8 mouse cellular contexts compared by ENCODE assay signal in genomic region chr13:56641746-56642145, GRCm38 (mm10). TPM values are rescaled to one million over a fixed set of nuclear protein-coding genes. Genes with fewer than 3 reads are reported as not detected.
DNase-seq lines count a peak whose midpoint lies in the region; ATAC-seq and TF ChIP-seq lines count a peak whose summit lies in the region.

No protein-coding gene starts in this region.

- H3K9ac ChIP-seq in lung, postnatal 0 days (replicated peaks; ENCODE audit: low read depth), result no peak overlapping the region

- TF ChIP-seq EP300 in lung, postnatal 0 days (IDR thresholded peaks at IDR 0.05), result no peak

- WGBS in heart, embryonic 10.5 days, result 80% methylated on average over 2 of the region's 2 CpGs
- 83% methylated on average over 2 of the region's 2 CpGs for WGBS in embryonic facial prominence, embryonic 10.5 days
- WGBS in lung, postnatal 0 days, result 88% methylated on average over 2 of the region's 2 CpGs

- TF ChIP-seq CTCF in lung, postnatal 0 days (IDR thresholded peaks at IDR 0.05), result peak; percentile 71

- no peaks in the 10 kb centered on the region for H3K9me3 ChIP-seq in heart, embryonic 10.5 days
- no peaks in the 10 kb centered on the region for H3K9me3 ChIP-seq in embryonic facial prominence, embryonic 10.5 days
- no peaks in the 10 kb centered on the region for H3K9me3 ChIP-seq in lung, postnatal 0 days (ENCODE audit: low read length)

- 0 out of 2 replicates have a peak, but pooled peaks cover 9% of the 10 kb centered on the region for H3K27me3 ChIP-seq in heart, embryonic 10.5 days (ENCODE audit: insufficient read depth, poor library complexity, severe bottlenecking)
- no peaks in the 10 kb centered on the region for H3K27me3 ChIP-seq in embryonic facial prominence, embryonic 10.5 days (replicated peaks; ENCODE audit: low read depth, poor library complexity, severe bottlenecking)
- H3K27me3 ChIP-seq in lung, postnatal 0 days (replicated peaks; ENCODE audit: insufficient read depth, low read length), result no peaks in the 10 kb centered on the region

- H3K4me2 ChIP-seq in lung, postnatal 0 days (replicated peaks; ENCODE audit: low read depth, low read length), result no peak overlapping the region

- 0 out of 2 replicates have a peak, but pooled peaks cover 8% of the 10 kb centered on the region for H3K36me3 ChIP-seq in heart, embryonic 10.5 days
- peaks cover 34% of the 10 kb centered on the region for H3K36me3 ChIP-seq in embryonic facial prominence, embryonic 10.5 days (replicated peaks)
- H3K36me3 ChIP-seq in lung, postnatal 0 days (ENCODE audit: insufficient read depth, low read length), result no peaks in the 10 kb centered on the region

- peak overlapping the region; percentile 52; the same call in 1 of the 2 replicates for H3K27ac ChIP-seq in heart, embryonic 10.5 days
- peak overlapping the region; percentile 63 for H3K27ac ChIP-seq in embryonic facial prominence, embryonic 10.5 days (replicated peaks)
- H3K27ac ChIP-seq in lung, postnatal 0 days (ENCODE audit: low read length), result no peak overlapping the region

- no peak overlapping the region for H3K4me3 ChIP-seq in heart, embryonic 10.5 days
- H3K4me3 ChIP-seq in embryonic facial prominence, embryonic 10.5 days, result no peak overlapping the region
- no peak overlapping the region for H3K4me3 ChIP-seq in lung, postnatal 0 days (ENCODE audit: low read depth, low read length)

- peak; percentile 58 for ATAC-seq in lung, postnatal 0 days

- DNase-seq in heart, embryonic 10.5 days (ENCODE audit: low spot score), result no peak
- no peak for DNase-seq in heart, adult 11 months
- peak; percentile 21 to 22 for DNase-seq in urinary bladder, adult 18-20 months (ENCODE audit: low spot score in 2 of 2)
- DNase-seq in urinary bladder, postnatal 10 days (ENCODE audit: low spot score), result no peak
- DNase-seq in embryonic facial prominence, embryonic 10.5 days (ENCODE audit: low spot score), result no peak
- peak; percentile 48 for DNase-seq in lung, postnatal 0 days (ENCODE audit: low spot score)
- DNase-seq in c-Kit-positive CD71-positive TER-119-positive erythroid progenitor cells, embryonic 14.5 days (ENCODE audit: low spot score), result no peak
- DNase-seq in gastrocnemius, postnatal 4 days (ENCODE audit: low spot score in 2 of 2), result no peak

- peaks cover 19% of the 10 kb centered on the region for H3K4me1 ChIP-seq in heart, embryonic 10.5 days
- peaks cover 39% of the 10 kb centered on the region for H3K4me1 ChIP-seq in embryonic facial prominence, embryonic 10.5 days
- no peaks in the 10 kb centered on the region for H3K4me1 ChIP-seq in lung, postnatal 0 days (ENCODE audit: insufficient read depth, low read depth, low read length)

RNA-seq across cellular contexts. Expression of gene Tgfbi, which starts 32.4 kb away (rescaled TPM):
- polyA plus RNA-seq in heart, embryonic 10.5 days (2016; fragmentation: Nextera tagmentation; extraction: Ambion mirVana), result 50.4 and 66.2 TPM in 2 replicates
- polyA plus RNA-seq in embryonic facial prominence, embryonic 10.5 days (2016; fragmentation: Nextera tagmentation; extraction: Ambion mirVana), result 50.1 and 65.4 TPM in 2 replicates
- 408 and 422 TPM in 2 replicates for polyA plus RNA-seq in lung, postnatal 0 days (2015; fragmentation: Nextera tagmentation; extraction: Ambion mirVana)
- total RNA-seq in gastrocnemius, postnatal 4 days (2021), result 10 to 100 TPM; 75.9 to 99.2 TPM

Comparison
In these comparisons a context has a peak if more than half of its experiments do, and no peak if none do; other contexts are left out.
1. DNase-seq: peak in urinary bladder, adult 18-20 months (2 of 2) and lung, postnatal 0 days (single experiment); none in heart, embryonic 10.5 days (single experiment), heart, adult 11 months (single experiment), urinary bladder, postnatal 10 days (single experiment), embryonic facial prominence, embryonic 10.5 days (single experiment), c-Kit-positive CD71-positive TER-119-positive erythroid progenitor cells, embryonic 14.5 days (single experiment) and gastrocnemius, postnatal 4 days (0 of 2).